Mouse (Mus musculus): ENCODE measurements around the gene Spry1.

DNA sequence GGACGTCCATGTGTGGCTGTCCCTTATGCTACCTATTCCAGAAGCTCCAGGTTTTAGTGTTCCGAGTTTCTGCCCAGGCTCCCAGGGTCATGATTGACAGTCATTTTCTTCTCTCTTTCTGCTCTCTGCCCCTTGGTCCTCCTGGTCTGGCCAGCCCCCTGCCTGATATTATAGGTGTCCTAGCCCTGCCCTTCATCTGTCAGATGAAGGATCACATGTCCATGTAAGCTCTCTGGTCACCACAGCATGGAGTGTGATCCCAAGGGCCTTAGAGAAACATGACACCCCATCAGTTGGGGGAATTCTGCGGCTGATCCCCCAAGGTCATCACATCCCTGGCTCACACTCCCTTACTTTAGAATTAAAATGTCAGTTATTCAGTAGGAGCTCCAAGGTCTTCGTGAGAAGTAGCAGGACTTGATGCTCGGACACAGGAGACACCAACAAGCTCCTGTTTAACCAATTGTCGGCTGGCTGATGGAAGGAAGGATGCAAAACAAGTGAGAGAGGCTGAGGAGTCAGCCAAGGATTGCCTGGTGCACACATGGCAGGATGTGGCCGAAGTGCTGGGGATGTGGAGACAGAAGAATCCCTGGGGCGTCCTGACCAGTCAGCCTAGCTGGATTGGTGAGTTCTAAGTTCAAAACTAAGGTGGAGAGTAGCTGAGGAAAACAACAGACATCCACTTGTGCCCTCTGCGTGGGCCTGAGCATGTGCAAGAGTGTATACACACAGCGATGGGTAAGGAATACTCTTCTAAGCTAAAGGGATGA is 24.7 kb upstream of the Spry1 start:
- TF ChIP-seq POLR2A (IDR thresholded peaks at IDR 0.05; ENCODE audit: borderline replicate concordance, control insufficient read depth, low read depth, low read length) = no peak
- TF ChIP-seq CTCF (IDR thresholded peaks at IDR 0.05; ENCODE audit: control insufficient read depth, insufficient read depth, low read length) = no peak

Data from bone marrow, adult 2 months (tissue).